In the genomic region with DNA sequence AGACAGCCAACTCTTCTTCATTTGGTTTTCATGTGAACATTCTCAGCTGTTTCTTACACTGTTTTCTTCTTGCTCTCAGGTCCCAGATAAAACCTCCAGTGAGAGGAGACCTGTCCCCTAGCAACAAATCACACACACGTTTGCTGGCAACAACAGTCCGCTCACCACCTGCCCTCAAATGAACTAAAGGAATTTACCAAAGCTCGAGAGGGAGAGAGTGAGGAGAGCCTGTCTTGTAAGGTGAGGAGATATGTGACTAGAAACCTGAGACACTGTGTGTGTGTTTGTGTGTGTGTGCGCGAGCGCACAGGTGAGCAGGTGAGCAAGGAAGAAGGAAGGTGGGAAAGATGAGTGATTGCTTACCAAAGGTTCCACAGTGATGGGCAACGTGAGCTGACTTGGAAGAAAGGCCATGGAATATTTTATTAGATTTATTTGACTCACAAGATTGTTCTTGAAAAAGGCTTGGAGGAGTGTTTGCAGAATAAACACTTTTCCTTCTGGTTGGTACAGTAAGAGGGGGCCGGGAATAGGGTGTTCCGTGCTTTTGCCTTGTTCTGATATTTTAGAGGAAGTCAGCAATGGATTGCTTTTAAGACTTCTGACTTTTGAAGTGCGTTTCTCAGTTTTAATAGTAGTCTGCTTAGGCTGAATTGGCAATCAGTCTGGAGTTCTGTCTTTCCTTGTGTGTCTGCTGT, we compare ENCODE assay signal across 11 mouse cellular contexts.
"Had no signal": no experiment of that assay in that cellular context is flagged by ENCODE, and none has a peak within 500 bp of the region (broad histone marks: within the 10 kb centered on the region; RNA-seq: fewer than 3 reads in every experiment).

No protein-coding gene starts in this region.

- ATAC-seq: liver, postnatal 0 days; midbrain, embryonic 13.5 days had no signal

- H3K4me2 ChIP-seq: limb, embryonic 15.5 days; liver, embryonic 13.5 days; midbrain, embryonic 13.5 days had no signal

- H3K4me1 ChIP-seq: liver, embryonic 13.5 days; midbrain, embryonic 13.5 days had no signal

- H3K36me3 ChIP-seq: limb, embryonic 15.5 days; liver, embryonic 13.5 days; midbrain, embryonic 13.5 days had no signal

- H3K27ac ChIP-seq: kidney, postnatal 0 days; limb, embryonic 15.5 days; liver, embryonic 13.5 days; midbrain, embryonic 13.5 days had no signal

- DNase-seq: kidney, adult 11 months; kidney, adult 9 months; kidney, postnatal 36 days; liver, embryonic 13.5 days; liver, postnatal 0 days; right cerebral cortex, adult 18-20 months; right cerebral cortex, postnatal 25 days; thymus, postnatal 36 days had no signal

- H3K4me3 ChIP-seq: limb, embryonic 15.5 days; liver, embryonic 13.5 days; midbrain, embryonic 13.5 days had no signal

- H3K27me3 ChIP-seq: limb, embryonic 15.5 days; liver, embryonic 13.5 days; midbrain, embryonic 13.5 days had no signal

- H3K9ac ChIP-seq: limb, embryonic 15.5 days; liver, embryonic 13.5 days; liver, postnatal 0 days; midbrain, embryonic 13.5 days had no signal

- H3K9me3 ChIP-seq: limb, embryonic 15.5 days; liver, embryonic 13.5 days; midbrain, embryonic 13.5 days had no signal
